Mouse (Mus musculus) urinary bladder, adult 18-20 months (tissue): ENCODE data around the gene Gm5134.
"Not testable (repeated sequence)": the region's sequence is repeated elsewhere in the genome, so short reads cannot be mapped to it uniquely, and the experiment has no call there.

Source experiments
- DNase-seq, 2 experiments: peaks; one replicate each; pipeline ENCODE4 v3.0.0; 2022; ENCODE audit warnings: low spot score in 2 of 2, mixed read lengths in 2 of 2

Gene Gm5134

DNA sequence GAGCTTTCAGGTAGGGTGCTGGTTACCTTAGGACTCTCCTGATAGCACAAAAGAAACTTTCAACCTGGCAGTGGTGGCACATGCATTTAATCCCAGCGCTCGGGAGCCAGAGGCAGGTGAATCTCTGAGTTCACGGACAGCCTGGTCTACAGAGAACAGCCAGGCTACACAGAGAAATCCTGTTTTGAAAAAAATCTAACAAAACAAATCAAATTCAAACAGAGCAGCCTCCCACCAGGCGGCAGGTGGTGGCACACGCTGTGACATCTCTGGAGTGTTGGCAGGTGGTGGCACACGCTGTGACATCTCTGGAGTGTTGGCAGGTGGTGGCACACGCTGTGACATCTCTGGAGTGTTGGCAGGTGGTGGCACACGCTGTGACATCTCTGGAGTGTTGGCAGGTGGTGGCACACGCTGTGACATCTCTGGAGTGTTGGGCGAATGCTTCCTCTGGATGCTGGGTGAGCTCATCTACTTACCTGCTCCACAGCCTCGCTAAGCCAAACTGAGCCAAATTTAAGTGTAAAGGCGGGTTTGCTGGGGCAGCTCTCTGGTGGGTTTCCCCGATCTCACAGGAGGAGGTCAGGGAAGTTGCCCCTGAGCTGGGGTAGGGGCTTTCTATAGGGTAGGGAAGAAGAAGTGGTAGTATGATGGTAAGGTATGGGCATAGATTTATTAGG, 40.4 kb downstream of the Gm5134 start:
- not testable (repeated sequence) for DNase-seq

DNA sequence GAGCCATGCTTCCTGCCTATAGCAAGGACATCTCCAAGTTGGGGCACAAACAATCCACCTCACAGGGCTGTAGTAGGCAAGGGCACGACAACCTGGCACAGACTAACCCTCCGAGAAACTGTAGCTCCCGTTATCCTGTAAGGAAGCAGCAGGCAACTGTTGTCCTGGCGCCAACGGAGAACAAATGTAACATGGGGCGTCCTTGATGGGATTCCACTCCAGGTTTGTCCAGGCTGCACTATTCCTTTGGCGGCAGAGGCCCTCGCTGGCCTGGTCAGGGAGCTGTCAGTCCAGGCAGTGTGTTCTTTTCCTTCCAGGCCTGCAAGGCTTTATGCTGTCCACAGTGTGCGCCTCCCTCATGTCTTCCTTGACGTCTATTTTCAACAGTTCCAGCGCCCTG, 41.1 kb downstream of the Gm5134 start:
- no peak for DNase-seq

DNA sequence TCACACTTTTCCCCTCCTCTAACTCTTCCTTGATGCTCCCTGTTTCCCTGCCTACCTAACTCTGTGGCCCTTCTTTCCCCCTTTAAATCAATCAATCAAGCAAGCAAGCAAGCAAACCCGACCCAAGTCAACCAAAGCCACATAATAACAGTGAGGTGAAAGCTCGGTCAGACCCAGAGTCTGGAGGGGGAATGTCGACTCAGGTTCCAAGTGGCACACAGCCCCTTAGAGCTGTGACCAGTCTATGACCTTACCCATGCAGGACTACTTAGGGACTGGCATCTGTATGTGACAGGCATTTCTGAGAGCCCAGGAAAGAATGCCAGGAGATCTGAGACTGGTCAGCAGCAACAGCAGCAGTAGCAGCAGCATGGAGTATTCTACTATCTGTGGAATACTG, 42.0 kb downstream of the Gm5134 start:
- DNase-seq, result no peak

DNA sequence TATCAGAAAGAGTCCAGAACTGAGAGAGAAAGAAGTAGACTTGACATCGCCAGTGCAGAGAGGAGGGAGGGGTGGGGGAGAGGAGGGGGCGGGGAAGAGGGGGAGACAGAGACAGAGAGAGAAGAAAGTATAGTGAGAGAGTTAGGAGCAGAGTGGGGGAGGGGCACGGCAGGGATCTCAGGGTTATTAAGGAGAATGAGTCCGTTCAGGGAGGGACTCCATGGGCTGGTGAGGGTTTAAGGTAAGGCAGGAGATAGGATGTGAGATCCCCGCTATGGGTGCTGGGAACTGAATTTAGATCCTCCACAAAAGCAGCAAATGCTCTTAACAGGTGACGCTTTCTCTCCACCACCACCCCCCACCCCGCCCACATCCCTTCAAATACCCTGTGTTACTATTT, 46.8 kb downstream of the Gm5134 start:
- no peak for DNase-seq

DNA sequence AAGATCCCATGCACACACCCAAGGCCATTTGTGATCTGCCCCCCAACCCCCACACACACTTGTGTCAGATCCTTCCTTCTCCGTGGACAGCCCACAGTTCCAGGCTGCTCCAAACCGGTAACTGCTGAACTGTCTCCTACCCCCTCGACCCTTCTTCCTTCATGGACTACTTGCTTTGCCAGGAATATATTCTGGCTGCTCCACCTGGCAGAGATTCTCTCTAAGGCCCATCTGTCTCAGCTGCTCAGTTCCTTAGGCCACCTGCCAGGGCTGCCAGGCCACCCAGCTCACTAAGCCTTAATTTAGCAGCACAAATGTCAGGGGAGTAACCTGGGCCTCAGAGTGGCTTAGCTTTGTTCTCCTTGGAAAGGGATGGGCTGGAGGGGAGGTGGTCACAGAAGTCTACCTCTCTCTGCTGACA, 47.8 kb downstream of the Gm5134 start:
- no peak for DNase-seq

DNA sequence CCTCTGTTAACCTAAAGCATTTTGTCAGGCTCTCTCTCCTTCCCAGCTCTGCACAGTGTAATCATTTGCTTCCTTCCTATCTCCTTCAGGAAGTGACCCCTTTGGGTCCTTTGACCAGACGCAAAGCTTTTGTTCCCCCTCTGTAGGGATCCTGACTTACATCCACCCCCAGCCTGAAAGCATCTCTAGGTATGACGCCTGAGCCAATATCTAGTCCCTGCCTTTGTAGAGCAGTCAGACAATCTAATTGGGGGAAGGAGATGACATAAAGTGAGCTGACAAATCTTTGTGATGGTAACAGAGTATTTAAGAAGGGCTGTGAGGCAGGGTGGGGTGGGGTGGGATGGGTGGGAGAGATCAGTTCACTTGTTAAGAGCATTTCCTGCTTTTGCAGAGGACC, 48.3 kb downstream of the Gm5134 start:
- no peak for DNase-seq

DNA sequence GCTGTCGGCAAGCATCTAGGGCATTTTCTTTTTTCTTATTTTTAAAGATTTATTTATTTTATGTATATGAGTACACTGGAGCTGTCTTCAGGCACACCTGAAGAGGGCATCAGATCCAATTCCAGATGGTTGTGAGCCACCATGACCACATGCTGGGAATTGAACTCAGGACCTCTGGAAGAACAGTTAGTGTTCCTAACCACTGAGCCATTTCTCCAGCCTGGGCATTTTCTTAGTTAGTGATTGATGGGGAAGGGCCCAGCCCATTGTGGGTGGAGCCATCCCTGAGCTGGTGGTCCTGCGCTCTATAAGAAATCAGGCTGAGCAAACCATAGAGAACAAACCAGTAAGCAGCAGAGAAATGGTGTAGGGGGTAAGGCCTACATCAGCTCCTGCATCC, 48.9 kb downstream of the Gm5134 start:
- DNase-seq, result no peak

DNA sequence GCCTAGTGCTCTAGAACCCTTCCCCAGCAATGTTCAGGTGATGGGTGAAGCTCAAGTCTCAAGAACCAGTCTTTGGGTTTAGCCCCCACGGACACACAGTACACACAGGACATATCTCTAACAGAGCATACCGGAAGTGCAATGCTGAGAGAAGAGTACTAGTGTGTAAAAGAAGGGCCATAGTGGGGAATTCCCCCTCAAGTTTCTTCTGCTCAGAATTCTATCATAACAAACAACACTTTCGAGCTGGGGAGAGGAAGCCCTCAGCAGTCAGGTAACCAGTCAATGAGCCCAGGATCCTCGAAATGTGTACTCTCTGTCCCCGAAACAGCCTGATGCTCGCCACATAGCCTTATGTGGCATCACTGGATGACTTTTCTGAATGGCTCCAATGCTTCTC, 52.1 kb downstream of the Gm5134 start:
- no peak for DNase-seq

DNA sequence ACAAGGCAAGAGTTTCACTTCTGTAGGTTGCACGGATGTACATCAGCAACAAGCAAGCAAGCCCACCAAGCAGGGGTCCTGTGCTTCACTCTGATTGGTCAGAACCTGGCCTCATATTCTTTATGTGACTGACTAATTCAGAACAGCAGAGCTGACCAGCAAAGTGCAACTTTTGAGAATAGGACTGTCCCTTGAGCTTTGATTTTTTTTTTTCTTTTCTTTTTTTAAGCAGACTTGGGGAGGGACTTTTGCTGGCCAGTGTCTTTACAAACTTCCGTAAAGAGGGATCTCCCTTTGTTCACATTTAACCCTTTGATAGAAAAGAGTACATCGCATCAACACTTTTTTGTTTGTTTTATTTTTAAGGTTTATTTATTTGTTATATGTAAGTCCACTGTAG, 55.5 kb downstream of the Gm5134 start:
- DNase-seq, result no peak

DNA sequence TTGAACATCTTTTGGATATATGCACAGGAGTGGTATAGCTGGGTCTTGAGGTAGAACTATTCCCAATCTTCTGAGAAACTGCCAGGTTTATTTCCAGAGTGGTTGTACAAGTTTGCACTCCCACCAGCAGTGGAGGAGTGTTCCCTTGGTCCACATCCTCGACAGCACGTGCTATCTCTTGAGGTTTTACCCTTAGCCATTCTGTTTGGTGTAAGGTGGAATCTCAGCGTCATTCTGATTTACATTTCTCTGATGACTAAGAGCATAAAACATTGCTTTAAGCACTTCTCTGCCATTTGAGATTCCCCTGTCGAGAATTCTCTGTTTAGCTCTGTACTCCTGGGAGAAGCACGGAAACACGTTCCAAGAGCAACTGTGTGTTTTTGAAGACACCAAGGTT, 58.6 kb downstream of the Gm5134 start:
- DNase-seq, result no peak

DNA sequence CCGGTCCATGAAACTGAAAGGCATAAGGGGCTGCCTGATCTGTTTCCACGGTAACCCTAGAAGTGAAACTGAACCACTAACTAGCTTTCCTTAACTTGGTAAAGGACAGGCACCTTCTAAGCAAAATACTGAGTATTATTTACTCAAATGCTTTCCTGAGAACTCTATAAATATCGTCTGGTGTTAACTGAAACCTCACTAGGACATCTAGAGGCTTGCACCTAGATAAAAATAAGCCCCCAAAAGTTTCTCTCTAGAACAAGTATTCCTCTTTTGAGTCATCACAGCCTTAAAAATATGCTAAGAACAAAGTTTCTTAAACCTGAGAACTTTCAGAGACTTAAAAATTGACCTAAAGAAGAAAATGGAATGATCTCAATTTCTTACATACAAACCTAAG, 62.6 kb downstream of the Gm5134 start:
- DNase-seq, result no peak

DNA sequence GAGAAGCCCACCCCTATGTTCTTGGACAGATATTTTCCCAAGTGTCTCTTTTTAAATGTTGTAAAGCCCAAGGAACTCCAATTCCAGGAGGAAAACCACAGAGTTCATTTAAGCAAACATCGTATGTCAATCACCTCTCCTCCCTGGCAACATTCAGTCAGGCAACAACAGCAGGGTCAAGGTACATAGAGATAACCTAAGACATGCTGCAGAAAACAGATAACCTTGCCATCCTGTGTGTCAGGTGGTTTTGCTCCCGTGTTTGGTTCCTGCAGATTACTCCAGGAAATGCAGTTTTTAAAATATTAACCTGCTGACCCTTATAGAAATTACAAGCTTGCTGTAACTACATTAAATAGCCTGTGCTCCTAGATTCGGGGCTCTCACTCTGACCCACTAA, 67.4 kb downstream of the Gm5134 start:
- DNase-seq, result no peak

DNA sequence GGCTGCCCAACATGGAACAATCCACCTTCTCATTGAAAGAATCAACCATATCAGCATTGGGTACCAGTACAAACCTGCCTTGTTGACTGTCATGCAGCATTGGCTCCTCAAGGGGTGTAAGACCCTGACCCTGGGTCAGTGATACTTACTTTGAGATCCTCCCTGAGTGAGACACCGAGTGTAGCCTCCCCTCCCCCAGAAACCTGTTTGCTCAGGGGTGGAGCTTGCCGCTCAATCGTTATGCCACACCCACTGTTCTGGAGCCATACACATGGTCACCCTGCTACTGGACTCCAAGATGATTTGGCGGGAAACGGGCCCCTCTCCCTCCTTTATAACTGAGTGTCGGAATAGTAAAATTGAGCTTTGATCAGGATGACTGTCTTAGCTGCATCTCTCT, 69.6 kb downstream of the Gm5134 start:
- no peak for DNase-seq

DNA sequence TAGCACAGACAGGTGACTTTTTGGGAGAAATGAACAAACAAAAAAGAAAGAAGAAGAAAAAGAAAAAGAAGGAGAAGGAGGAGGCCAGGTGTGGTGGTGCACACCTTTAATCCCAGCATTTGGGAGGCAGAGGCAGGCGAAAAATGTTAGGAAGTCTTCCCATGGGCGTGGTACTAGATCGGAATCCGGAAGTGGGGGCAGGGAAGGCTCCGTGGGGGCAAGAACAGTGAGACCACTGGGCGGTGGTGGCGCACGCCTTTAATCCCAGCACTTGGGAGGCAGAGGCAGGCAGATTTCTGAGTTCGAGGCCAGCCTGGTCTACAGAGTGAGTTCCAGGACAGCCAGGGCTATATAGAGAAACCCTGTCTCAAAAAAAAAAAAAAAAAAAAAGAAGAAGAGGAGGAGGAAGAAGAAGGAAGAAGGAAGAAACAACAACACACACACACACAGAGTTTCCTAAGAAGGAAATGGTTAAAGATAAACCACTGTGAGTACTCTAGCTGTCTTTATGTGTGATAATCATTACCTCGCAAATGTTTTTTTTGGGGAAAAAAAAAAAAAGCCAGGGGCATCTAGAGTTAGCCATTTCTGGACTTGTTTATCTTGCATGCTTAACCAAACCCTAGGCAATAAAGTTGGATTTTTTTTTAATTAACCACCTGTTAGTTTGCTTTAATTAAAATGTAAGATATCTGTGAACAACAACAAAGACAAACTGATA, 71.3 kb downstream of the Gm5134 start:
- no peak for DNase-seq

DNA sequence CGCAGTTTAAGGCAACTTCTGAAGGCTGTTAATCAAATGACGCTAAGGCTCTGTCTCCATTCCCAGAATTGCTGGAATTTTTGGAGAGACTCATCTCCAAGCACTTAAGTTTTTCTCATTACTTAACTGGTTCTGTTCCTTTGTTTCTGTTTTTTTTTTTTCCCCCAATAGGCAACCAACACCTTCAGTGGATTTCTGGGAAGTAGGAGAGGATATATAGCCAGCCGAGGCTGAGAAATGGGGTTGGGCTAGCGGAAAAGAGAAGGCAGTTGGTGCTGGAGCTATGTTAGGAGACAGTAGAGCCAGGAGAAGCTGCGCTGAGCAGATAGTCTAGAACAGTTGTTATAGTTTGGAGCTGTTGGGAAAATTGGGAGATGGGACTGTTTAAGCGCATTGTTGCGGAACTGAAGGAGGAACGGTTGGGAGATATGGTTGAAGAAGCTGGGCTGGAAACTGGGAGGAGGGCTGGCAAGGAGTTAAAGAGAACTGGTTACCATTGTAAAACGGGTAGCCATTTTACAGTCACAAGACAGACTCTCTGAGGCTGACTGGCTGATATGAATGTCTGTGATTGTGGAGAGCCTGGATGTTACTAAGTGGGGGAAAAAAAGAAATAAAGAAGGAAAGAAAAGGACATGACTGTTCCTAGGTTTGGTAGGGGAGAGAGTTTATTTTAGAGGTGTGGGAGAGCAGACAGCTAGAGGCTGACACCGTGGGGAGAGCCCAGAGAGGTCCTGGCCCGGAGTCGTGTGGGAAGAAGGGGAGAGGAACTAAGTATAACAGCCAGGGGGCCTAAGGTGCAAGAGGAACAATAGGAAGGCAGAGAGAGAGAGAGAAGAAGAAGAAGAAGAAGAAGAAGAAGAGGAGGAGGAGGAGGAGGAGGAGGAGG, 73.1 kb downstream of the Gm5134 start:
- no peak for DNase-seq

DNA sequence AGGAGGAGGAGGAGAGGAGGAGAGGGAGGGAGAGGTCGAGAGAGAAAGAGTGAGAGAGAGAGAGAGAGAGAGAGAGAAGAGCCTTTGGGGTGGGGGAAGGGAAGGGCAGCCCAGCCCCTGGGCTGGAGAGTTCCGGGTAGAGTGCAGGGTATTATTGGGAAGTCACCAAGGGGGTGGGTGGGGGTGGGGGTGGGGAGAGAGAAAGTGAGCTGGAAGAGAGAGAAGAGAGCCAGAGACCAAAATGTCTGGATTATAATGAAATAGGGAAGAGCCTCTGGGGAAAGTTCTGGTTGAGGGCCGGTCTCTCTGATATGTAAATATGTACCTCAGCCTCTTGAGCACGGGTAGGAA, 73.7 kb downstream of the Gm5134 start:
- DNase-seq, result no peak

DNA sequence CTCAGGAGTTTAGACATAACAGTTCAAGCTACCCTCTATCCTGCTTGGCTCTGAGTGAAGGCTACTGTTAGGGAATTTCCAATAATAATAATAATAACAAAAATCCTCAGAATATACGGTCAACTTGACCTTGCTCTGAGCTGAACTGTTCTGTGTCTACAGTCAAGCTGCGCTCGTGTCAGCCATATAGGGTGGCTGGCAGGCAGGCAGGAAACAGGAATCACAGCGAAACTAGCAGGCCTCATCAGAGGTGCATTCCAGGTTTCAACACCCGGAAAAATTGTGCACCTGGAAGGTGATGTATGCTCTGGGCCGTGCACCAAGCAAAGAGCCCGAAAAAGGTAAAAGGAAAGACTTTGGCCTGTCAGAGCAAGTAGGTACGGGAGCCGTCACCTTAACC, 74.1 kb downstream of the Gm5134 start:
- no peak for DNase-seq

DNA sequence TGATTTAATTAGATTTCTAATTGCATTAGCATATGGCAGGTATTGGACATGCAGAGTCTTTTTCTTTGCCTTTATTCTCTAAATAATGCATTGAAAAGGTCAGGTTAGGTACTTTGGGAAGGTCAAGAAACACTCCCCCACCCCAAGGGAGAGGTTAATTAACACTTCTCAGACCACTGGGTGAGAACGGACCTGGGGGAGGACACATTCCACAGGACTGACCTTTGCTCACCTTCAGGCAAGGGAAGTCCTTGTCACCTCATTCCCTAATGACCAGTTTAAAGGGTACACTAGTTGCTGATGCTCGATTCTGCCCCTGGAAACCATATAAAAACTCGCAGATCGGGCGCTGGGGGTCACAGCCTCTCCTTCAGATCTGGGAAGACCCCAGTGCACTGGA, 75.0 kb downstream of the Gm5134 start:
- DNase-seq, result no peak

DNA sequence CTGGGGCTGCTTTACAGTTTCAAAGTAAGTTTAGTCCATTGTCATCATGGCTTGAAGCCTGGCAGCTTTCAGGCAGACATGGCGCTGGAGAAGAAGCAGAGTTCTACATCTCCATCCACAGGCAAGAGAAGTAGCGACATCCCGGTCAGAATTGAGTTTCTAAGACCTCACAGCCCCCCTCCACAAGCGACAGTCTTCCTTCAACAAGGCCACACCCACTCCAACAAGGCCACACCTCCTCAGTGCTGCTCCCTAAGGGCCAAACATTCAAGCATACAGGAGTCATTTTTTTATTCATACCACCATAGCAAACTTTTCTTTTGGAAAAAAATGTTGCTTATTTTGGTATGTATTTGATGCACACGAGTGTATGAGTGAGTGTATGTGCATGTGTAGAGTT, 76.2 kb downstream of the Gm5134 start:
- no peak for DNase-seq

DNA sequence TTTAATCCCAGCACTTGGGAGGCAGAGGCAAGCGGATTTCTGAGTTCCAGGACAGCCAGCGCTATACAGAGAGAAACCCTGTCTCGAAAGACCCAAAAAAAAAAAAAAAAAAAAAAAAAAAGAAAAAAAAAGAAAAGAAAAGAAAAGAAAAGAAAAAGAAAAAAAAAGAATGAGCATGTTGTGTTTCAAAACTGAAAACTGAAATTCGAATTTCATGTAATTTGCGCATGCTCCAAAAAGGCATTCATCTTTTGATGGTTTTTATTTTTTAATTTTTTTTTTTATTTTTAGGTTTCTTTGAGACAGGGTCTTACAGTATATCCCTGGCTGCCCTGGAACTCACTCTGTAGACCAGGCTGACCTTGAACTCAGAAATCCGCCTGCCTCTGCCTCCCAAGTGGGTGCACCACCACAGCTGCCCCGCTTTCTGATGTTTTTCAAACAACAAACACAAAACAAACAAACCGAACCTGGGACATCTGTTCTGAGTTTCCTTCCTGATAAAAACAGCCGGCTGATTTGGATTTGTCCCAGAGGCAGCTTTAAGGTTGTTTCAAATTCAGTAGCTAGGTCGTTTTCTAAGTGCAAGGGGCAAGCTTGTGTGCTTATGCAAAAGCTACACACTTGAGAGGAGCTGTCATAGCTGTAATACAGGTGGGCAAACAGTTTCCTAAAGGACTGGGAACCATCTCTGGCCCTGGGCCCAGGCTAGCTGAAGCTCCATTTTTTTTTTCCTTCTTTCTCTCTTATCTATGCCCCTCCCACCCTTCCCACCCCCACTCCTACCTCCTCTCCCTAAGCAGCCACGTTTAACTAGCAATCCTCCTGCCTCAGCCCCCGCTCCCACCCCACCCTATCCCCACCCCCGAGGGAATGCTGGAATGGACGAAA, 77.4 kb downstream of the Gm5134 start:
- DNase-seq, result no peak

DNA sequence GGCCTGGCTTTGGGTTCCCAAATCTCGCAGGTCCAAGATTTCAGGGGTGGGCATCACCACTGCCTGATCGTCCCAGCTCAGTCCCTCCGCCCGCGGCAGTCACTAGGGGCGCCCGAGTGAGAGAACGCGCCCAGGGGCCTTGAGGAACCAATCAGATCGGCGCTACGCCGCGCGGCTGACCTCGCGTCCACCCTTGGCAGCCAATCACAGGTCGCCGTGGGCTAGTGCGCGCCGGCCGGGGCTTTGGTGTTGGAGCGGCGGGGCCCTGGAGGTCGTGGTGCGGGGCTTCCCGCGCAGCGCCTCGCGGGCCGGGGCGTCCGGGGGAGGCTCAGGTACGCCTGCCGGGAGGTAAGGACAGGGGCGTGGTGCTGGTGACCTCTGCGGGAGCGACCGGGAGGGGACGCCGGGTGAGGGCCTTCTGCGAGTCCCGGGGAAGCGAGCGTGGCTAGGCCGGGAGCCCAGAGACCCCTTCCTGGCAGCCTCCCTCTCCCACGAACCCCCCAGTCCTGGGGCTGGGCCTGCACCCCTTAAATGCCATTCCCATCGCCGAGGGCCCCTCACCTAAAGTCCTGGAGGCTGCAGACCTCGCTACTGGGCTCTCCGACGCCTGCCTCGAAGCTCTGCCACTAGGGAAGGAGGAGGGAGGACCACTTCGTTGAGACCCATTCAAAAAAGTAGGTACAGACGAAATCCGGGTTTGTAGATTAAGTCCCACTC, 78.2 kb downstream of the Gm5134 start, which contains the start of gene Zfp280b:
Gene Zfp280b, plus strand, starts transcription at position 249 of the 717 bp plus-strand sequence.
- DNase-seq, result peak; percentile 88 to 91
